Mouse (Mus musculus) CH12F3 (cell line): ENCODE measurements around the gene Cyp2ab1.
"Not testable (repeated sequence)": the region's sequence is repeated elsewhere in the genome, so short reads cannot be mapped to it uniquely, and the experiment has no call there.

Experiments used
- in situ Hi-C: fragments of 300-500 bp; cut with MboI; formaldehyde crosslinking; loops from 2 replicates; pipeline ENCODE4 v1.14.3; 2020; ENCODE audit warnings: low sequenced_read_pairs

Gene Cyp2ab1

DNA sequence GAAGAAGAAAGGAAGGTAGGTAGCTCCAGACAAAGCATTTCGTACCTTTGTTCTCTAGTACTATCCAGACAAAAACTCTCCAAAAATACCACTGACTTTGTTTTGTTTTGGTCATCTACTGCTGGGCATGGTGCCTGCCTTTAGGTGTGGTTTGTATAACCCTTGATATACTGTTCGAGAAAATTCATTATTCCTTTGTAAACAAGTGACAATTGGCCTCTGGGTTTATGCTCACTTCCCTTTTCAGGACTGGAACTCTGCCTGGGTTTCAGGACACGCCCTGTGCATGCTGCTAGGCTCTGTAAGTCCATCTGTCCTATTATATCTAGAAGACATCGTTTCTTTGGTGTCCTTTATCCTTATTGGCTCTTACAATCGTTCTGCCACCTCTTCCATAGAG is at the start of gene Cyp2ab1:
Gene Cyp2ab1 (minus strand): TSS at position 119 of the 400 bp plus-strand sequence.
- in situ Hi-C loops, result no loop called here

DNA sequence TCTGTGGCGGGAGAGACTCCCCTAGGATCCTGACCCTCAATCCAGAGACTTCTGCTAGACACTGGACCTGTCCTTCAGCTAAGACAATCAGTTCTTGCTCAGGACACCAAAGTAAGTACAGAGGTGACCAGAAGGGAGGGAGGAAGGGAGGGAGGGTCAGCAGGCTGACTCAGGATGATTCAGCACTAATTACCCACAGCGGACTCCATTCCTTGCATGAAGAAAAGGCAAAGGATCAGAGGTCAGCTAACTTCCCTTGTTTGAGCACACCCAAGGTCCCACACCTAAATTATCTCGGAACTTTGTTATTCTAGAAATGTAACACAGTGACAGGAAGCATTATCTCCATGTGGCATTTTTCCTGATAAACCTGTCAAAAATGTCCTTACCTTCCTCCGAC is 46.5 kb upstream of the Cyp2ab1 start:
- in situ Hi-C loops, result no loop called here

DNA sequence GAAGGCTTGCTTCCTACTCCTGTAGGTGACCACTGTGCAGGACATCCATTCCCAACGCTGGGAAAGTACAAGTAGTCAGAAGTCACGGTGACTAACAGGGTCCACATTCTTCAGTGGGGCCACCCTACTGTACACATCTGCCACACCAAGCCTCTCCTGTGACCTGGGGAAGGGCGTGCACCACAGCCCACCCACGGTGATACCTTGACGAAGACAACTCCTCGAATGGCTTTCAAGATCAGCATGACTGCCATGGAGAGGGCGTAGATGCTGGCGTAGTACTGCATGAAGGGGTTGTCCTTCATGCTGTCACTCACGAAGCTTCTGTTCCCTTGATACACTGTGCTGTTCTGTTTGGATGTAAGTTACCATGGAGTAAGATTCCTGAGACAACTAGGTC is 43.0 kb upstream of the Cyp2ab1 start:
- in situ Hi-C loops, result no loop called here

DNA sequence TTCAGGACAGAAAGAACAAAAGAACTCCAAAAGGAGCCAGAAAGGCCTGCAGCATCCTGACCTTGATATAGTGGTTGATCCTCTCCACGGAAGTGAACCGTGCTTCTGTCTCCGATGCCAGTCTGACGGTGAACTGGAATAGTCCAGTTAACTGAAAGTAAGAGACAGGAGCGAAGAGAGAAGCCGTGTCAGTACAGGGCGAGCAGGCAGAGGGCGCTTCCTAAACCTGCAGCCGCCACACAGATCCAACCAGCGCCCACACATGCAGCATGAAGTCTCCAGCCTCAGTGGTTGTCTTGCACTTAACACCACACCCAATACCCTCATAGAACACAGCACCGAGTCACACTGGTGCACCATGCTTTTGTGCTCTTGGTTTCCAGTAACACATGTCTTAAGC is 36.9 kb upstream of the Cyp2ab1 start:
- in situ Hi-C loops, result no loop called here

DNA sequence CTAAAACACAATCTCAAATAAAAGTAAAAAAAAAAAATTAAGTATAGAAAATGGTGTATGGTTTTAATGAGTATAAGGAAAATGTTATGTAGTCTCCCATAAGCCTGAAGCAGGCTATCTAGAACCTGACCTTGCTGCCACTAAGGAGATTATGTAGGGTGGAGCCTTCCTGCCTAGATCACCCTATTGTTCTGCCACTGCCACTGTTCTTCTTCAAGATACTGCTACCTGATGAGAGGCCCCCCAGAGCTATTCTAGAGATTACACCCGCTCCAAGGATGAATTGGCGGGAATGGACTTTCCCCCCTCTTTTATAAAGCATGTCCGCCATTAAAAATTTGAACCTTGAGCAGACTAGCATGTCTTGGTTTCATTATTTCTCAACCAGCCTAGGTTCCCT is 36.3 kb upstream of the Cyp2ab1 start:
- in situ Hi-C loops, result not testable (repeated sequence)

DNA sequence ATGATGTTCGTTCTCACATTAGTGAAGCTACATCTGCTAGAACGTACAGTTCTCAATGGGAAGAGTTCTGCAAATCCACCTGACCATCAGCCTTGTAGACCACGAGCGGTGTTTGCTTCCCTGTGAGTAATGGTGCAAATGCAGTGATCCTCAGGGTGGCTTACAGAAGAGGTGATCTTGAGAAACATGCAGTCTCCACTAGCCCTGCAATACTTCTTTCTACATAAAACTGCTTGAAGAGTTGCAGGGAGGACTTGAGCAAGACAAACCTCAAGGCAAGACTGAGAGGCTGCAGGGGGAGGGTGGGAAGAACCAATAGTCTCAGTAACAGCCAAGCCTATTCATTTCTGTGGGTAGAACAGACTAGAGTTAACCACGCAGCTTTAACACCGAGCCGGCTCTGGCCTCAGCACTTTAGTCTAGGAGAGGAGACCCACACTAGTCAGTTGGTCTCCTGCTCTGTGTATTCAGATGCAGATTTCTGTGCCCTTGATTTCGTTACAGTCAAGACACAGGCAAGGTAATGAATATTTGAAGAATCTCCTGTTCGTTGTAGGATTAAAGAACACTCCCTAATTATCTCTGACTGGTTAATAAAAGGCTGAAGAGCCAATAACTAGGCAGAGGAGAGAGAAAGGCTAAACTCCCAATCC is 34.6 kb upstream of the Cyp2ab1 start:
- in situ Hi-C loops, result no loop called here

DNA sequence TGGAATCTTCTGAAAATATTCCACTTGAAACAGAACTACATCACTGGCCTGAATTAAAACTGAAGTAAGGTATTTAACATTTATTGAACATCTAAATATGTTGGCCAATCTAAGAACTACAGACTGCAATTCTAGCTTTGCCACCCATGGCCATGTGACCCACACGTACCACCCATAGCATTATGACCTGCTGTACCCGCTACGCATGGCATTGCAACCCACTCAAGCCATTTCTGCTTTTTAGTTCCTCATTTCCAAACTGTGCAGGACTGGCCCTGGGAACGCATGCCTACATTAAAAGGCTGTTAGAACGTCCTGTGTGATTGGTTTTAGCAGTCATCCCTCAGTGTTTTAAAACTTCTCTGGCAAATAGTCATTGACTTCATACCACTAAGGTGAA is 32.6 kb upstream of the Cyp2ab1 start:
- in situ Hi-C loops, result no loop called here

DNA sequence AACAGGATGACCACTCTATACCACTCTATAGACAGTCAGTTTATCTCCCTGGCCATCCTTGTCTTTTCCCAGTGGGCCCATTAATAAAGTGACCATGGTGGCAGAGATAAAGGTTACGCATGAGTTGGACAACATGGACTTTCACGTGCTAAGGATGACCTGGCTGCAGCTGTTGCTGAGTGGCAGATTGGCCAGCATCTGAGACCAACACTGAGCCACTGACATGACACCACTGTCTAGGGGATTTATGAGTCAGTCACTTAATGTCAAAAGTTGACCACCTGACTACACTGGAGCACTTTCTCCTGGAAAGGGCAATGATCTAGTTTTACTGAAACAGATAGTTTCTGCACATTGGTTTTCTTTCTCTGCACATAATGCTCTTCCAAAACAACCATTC is 29.6 kb upstream of the Cyp2ab1 start:
- in situ Hi-C loops, result no loop called here

DNA sequence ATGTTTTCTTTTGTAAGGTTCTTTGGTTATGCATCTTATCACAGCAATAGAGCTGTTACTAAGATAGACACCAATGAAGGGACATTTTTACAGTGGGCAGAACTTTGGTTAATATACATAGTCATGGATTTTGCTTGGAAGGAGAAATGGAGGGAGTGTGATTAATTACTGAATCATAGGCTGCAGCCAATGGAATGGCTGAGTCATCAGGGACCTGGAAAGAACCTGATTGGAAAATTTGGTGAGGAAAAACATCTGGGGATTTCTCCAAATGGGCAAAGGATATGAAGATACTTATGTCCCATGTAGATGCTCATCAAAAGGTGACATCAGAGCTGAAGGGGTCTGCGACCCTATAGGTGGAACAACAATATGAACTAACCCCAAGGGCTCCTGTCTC is 28.8 kb upstream of the Cyp2ab1 start:
- in situ Hi-C loops, result no loop called here

DNA sequence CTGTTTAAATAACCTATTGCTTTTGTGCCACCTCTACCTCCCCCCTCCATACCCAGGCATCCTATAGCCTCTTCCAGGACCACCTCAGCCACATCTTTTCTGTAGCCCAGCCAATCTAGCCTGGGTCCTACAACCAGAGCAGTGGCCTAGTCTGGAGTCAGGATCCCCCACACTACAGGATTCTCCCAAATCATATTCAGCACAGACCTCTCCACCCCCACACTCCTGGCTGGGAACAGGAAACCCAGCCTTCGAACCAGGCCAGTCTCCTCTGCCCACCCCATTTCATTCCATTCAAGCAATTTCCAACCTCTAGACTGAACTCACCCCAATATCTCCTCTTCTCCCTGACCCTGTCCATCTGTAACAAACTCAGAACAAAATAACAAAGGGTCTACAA is 20.3 kb upstream of the Cyp2ab1 start:
- in situ Hi-C loops, result no loop called here

DNA sequence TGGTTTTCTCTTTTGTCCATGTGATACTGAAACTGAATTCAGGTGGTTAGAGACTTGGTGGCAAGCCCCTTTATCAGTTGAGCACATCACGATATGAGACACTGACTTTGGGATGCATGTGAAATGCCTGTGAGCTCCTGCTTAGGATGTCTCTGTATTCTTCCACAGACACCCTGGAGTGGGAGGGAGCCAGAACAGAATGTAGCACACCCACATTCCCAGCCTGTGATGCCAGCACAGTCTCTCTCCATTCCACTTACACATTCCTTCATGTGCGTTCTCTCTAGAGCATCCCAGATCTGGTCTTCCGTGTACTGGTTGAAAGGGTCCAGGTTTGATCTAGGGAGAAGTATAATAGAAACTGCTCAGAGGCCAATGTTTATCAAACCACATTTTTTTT is 13.4 kb upstream of the Cyp2ab1 start:
- in situ Hi-C loops, result no loop called here

DNA sequence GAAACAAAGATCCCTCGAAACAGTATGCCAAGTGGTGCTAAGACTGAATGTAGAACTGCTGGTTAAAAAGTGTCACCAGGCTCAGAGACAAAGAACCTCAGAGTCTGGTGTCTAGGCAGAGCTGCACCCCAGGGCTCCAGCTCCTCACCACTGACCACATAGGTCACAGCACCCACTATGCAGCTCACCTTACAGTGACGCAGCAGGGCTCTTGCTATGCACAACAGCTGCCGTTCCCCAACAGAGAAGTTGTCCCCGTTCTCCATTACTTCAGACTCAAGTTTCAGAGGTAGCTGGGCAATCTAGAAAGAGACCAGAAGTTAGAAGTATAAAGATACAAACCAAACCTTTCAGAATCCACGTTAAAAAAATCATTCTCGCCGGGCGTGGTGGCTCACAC is 9.7 kb upstream of the Cyp2ab1 start:
- in situ Hi-C loops, result no loop called here

DNA sequence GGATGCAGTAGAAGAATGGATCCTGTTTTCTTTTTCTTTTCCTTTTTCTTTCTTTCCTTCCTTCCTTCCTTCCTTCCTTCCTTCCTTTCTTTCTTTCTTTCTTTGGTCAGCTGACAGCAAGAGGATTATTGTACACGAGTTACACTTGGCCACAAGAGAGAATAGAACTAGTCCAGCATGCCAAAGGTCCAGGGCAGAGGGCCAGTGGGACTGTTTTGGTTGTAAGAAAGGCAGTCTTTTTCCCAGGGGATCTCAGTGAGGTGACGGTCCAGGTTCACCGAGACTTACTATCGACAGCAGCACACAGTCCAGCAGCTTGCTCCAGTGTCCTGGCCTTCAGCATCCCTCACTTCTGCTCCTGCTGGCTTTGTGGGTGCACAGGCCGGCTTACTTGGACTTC is 3.1 kb upstream of the Cyp2ab1 start:
- in situ Hi-C loops, result no loop called here

DNA sequence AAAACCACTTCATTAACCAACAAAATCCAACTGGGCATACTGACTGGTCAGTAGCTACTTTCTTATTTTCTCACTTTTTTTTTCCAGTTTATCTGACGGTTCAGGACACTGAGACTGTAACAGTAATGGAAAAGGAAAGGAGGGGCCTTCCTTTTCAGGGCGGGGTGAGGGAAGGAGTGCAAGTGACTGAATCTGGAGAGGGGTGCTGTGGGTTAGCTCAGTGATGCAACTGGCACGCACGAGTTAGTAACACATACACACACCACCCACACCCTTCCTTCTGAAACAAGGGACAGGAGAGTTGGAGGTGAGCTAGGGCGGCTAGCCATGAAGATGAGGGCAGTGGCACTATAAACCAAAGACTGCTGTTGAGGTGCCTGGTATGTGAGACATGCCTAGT is 1.3 kb downstream of the Cyp2ab1 start:
- in situ Hi-C loops, result no loop called here

DNA sequence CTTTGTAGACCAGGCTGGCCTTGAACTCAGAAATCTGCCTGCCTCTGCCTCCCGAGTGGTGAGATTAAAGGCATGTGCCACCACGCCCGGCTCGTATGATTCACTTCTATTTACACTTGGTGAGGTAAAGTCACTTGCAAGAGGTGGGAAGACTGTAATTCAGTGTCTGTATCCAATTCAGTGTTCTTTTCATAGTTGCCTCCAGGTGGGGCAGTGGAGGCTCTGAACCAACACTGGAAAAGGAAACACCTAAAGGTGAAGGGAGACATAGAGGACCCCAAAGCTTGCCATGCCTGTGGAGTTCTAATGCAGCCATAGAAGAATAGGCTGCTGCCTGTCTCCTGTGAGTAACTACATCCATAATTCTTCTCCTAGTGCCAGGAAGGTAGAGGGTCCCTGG is 2.9 kb downstream of the Cyp2ab1 start:
- in situ Hi-C loops, result no loop called here

DNA sequence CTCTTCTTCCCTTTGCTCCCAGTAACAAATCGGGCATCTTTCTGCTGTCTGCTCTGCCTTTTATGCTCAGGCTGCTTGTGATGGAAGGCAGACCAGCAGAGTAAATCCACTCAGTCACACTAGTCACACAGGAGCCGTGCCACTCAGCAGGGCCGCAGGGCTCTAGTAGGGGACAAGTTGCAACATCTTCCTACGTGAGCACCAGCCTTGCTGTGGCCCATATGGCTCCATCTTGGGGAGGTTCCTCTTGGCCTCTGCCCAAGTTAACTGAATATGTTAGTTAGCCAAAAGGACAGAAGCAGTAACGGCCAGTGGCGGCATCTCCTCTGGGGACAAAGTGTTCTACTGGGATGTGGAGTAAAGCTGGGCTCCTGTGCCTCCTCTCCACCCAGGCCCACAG is 8.4 kb downstream of the Cyp2ab1 start:
- in situ Hi-C loops, result no loop called here

DNA sequence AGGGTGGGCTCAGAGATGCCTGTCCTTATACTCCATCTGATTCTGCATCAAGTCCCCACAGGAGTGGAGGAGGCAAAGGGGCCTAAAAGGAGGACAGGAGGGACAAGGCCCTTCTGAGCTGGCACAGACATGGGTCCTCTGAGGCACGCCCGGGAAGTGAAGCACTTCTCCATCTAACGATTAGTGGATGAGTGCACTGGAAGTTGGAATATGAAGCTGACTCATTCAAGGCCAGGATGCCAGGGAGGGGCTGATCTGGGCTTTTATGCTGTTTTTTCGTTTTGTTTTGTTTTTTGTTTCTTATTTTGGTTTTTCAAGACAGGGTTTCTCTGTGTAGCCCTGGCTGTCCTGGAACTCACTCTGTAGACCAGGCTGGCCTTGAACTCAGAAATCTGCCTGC is 9.9 kb downstream of the Cyp2ab1 start:
- in situ Hi-C loops, result no loop called here

DNA sequence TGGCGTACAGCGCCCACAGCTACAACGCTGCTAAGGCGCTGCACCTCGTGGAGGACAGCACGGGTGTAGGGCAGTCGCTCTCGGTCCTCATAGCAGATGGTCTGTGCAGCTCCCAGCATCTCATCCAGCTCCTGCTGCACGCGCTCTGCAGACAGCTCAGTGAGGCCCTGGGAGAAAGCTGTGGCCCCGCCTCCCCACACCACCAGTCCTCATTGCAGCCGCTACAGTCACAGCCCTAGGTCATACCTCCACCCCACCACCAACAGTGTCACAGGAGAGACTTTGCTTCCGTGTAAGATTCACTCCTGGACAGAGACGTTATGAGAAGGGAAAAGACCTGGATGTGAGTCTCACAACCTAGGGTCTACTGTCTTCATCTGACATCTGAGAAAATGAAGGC is 12.9 kb downstream of the Cyp2ab1 start:
- in situ Hi-C loops, result no loop called here

DNA sequence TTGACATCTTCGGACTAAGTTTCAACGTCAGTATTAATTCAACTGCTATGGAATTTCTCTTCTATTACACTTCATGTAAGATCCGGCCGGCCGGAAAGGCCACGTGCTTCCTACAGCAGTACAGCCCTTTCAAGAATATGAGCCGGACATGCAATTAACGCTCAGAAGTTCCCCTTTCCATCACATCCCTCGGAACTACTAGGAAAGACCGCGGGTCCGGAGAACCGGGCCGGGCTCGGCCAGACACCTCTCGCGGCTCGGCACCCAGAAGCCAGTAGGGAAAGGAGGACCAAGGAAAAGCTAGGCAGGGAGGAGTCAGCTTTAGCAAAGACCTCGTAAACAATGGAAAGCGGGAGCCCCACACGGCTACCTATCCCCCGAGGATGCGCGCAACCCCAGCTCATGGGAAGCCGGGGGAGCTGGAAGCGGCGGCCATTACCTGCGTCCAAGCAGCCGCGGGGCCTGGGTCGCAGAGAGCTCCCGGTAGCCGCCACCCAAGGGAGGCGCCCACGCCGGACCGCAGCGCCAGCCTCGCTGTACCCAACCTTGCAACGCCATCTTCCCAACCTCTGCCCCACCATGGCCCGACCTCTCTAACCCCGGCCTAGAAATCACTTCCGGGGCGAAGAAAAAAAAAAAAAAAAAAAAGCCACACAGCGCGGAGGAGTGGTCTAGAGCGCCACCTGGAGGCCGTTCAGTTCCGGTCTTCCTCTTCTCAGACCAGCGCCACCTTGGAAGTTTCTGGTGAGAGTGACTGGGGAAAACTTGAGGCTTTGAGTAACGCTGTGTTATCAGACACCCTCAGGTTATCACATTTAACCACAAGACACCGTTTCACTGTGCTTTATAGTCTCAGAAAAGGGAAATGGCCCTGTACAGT is 23.2 kb downstream of the Cyp2ab1 start, which contains the start of gene Parl:
Gene Parl (minus strand): TSS at position 618 of the 880 bp plus-strand sequence.
- in situ Hi-C loops, result no loop called here

DNA sequence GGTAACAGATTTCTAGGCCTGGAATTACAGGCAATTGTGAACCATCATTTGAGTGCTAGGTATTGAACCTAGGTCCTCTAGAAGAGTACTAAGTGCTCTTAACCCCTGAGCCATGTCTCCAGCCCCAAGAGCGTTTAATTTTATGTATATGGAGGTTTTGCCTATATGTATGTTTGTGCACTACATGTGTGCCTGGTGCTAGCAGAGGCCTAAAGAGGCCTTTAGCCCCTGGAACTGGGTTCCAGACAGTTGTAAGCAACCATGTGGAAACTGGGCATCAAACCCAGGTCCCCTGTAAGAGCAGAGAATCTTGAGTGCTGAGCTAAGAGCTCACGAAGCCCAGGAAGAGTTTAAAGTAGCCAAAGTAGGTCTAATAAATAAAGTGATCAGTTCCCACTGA is 25.1 kb downstream of the Cyp2ab1 start:
- in situ Hi-C loops, result no loop called here

DNA sequence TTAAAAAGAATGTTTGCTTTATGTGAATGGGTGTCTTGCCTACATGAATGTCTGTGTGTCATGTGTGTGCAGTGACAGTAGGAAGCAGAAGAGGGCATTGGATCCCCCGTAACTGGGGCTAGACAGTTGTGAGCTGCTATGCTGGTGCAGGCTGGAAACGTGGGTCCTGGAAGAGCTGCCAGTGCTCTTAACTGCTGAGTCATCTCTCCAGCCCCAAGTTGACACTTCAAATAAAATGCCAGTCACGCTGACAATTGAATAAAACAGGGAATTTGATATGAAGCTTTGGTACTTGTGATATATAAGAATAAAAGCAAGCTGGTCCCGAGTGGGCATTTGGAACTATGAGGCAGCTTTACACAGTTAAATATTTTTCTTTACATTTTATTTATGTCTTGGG is 45.0 kb downstream of the Cyp2ab1 start:
- in situ Hi-C loops, result no loop called here

DNA sequence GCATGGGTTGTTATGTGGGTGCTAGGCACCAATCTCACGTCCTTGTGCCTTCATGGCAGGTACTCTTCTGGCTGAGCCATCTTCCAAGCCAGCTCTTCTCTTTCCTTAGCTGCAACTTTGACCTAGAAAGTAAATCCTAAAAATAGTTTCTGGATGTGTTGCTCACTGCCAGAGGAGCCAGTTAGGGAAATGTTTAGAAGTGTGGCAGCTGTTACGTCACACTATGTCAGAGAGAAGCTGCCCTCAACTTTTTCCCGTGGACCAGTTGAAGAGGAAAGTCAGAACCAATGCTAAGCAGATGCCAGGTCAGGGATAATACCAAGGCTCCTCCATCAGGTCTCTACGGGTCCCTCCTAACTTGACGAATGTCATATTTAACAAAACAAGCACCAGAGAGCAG is 45.8 kb downstream of the Cyp2ab1 start:
- in situ Hi-C loops, result no loop called here
